In the genomic region with DNA sequence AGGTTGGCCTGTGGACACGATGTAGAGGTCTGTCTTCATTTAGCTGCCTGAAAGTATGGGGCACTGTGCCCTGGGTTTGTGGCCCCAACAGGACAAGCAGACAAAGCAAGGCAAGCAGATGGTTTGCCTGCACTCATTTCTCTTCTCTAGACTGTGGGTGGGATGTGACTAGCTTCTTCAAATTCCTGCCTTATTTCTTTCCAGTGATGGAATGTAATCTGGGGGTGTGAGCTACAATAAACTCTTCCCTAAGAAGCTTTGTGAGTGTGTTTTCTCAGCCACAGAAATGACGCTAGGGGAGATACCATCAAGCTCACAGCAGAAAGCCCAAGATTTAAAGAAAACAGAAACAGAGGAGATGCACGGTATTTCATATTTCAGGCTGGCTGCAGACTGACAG, we compare ENCODE assay signal across 22 mouse cellular contexts. TPM values are rescaled to one million over a fixed set of nuclear protein-coding genes. Genes with fewer than 3 reads are reported as not detected.
DNase-seq lines count a peak whose midpoint lies in the region; ATAC-seq and TF ChIP-seq lines count a peak whose summit lies in the region.
"Had no signal": no experiment of that assay in that cellular context is flagged by ENCODE, and none has a peak within 500 bp of the region (broad histone marks: within the 10 kb centered on the region; RNA-seq: fewer than 3 reads in every experiment).

No protein-coding gene starts in this region.

- intact Hi-C loops in gastrocnemius, postnatal 36 days (cut with DNase I): no loop called here

- no peak overlapping the region for H3K4me3 ChIP-seq in embryonic fibroblast, embryonic 13.5 days (ENCODE audit: insufficient read depth, low read length)
- H3K4me3 ChIP-seq: embryonic facial prominence, embryonic 13.5 days; embryonic facial prominence, embryonic 15.5 days; forebrain, embryonic 13.5 days; forebrain, embryonic 15.5 days had no signal

- no peak for TF ChIP-seq CTCF in embryonic fibroblast, embryonic 13.5 days (IDR thresholded peaks at IDR 0.05; ENCODE audit: borderline replicate concordance, insufficient read depth, low read length)

- peak overlapping the region; percentile 59; the same call in 1 of the 2 replicates for H3K27ac ChIP-seq in embryonic fibroblast, embryonic 13.5 days (ENCODE audit: insufficient read depth, low read length)
- H3K27ac ChIP-seq: embryonic facial prominence, embryonic 13.5 days; embryonic facial prominence, embryonic 15.5 days; forebrain, embryonic 13.5 days; forebrain, embryonic 15.5 days had no signal

- 0 out of 2 replicates have a peak, but pooled peaks have one; percentile 18 for TF ChIP-seq POLR2A in embryonic fibroblast, embryonic 13.5 days (IDR thresholded peaks at IDR 0.05; ENCODE audit: low read depth, low read length)

- no peak for DNase-seq in frontal cortex, adult 2 months (ENCODE audit: extremely low spot score in 1 of 2, low spot score in 1 of 2)
- no peak for DNase-seq in gastrocnemius, postnatal 36 days
- DNase-seq in adrenal gland, postnatal 10 days: no peak
- DNase-seq: adrenal gland, adult 2 months; adrenal gland, postnatal 14 days; adrenal gland, postnatal 36 days; B cell, adult 2 months; cerebellum, adult 11 months; cerebellum, adult 18-20 months; cerebellum, adult 8-10 months; cerebellum, adult 9-11 months; cerebellum, postnatal 14 days; cerebellum, postnatal 36 days; embryo, embryonic 11 days; forebrain, postnatal 0 days had no signal

- peak; percentile 64; the same call in 1 of the 2 replicates for ATAC-seq in frontal cortex, adult (ENCODE audit: low TSS enrichment)
- ATAC-seq: CD4-positive, CD25-positive, alpha-beta regulatory T cell, adult 4 months; forebrain, embryonic 13.5 days; forebrain, embryonic 15.5 days; forebrain, postnatal 0 days had no signal

- H3K4me1 ChIP-seq in embryonic fibroblast, embryonic 13.5 days (ENCODE audit: control insufficient read depth, insufficient read depth, low read length): no peaks in the 10 kb centered on the region
- H3K4me1 ChIP-seq: forebrain, embryonic 13.5 days; forebrain, embryonic 15.5 days had no signal

RNA-seq across cellular contexts. Expression of gene Mlh3, which starts 18.3 kb away (rescaled TPM):
- 13.5 and 14.5 TPM in 2 replicates for polyA plus RNA-seq in frontal cortex, adult 2 months (2012; rRNA removed)
- 13.4 and 14.4 TPM in 2 replicates for polyA plus RNA-seq in embryonic fibroblast, embryonic 13.5 days (2011; ENCODE audit: insufficient read length, low read depth, missing spikeins)
- 1 to 10 TPM; 6.5 to 7.0 TPM for total RNA-seq in gastrocnemius, postnatal 36 days (2021)
- total RNA-seq in adrenal gland, postnatal 10 days (2021): 10 to 100 TPM in 1 of 2 experiments, 1 to 10 TPM in 1; 8.6 to 11.5 TPM

RNA-seq across cellular contexts. Expression of gene Eif2b2, which starts 32.8 kb away (rescaled TPM):
- polyA plus RNA-seq in frontal cortex, adult 2 months (2012; rRNA removed): 87.8 and 91.3 TPM in 2 replicates
- 51.1 and 54.8 TPM in 2 replicates for polyA plus RNA-seq in embryonic fibroblast, embryonic 13.5 days (2011; ENCODE audit: insufficient read length, low read depth, missing spikeins)
- 10 to 100 TPM; 51.0 to 54.7 TPM for total RNA-seq in gastrocnemius, postnatal 36 days (2021)
- 10 to 100 TPM; 59.5 to 62.7 TPM for total RNA-seq in adrenal gland, postnatal 10 days (2021)

RNA-seq across cellular contexts. Expression of gene Acyp1, which starts 36.2 kb away (rescaled TPM):
- 35.6 and 44.0 TPM in 2 replicates for polyA plus RNA-seq in frontal cortex, adult 2 months (2012; rRNA removed)
- 16.4 and 17.7 TPM in 2 replicates for polyA plus RNA-seq in embryonic fibroblast, embryonic 13.5 days (2011; ENCODE audit: insufficient read length, low read depth, missing spikeins)
- total RNA-seq in gastrocnemius, postnatal 36 days (2021): 10 to 100 TPM; 38.0 to 38.6 TPM
- total RNA-seq in adrenal gland, postnatal 10 days (2021): 10 to 100 TPM; 28.2 to 31.0 TPM

RNA-seq across cellular contexts. Expression of gene Zc2hc1c, which starts 36.3 kb away (rescaled TPM):
- 0.92 and 0.94 TPM in 2 replicates for polyA plus RNA-seq in frontal cortex, adult 2 months (2012; rRNA removed)
- polyA plus RNA-seq in embryonic fibroblast, embryonic 13.5 days (2011; ENCODE audit: insufficient read length, low read depth, missing spikeins): 0.32 and 0.53 TPM in 2 replicates
- total RNA-seq in gastrocnemius, postnatal 36 days (2021): 1 to 10 TPM in 1 of 2 experiments, under 1 TPM in 1; 0.72 to 1.0 TPM
- total RNA-seq in adrenal gland, postnatal 10 days (2021): 1 to 10 TPM in 1 of 2 experiments, under 1 TPM in 1; 0.78 to 1.2 TPM
